Mouse (Mus musculus) T-helper 1 cell (primary cell): ENCODE results near the gene Ablim2.

Experiments
- in situ Hi-C: fragments of 300-600 bp; cut with MboI, MseI; formaldehyde crosslinking; loops from one replicate; pipeline ENCODE4 v1.15.1; 2025; ENCODE audit warnings: high pct_unique_total_duplicates

Gene Ablim2

GRCm38 (mm10) chr5:35907633-35908426 lies 150.2 kb downstream of the Ablim2 start:
- in situ Hi-C loops, result no loop called here

- in situ Hi-C loops, result no loop called here
Measured at GRCm38 (mm10) chr5:35908626-35909443, 151.2 kb downstream of the Ablim2 start.

GRCm38 (mm10) chr5:35915629-35916300 lies 158.1 kb downstream of the Ablim2 start:
- in situ Hi-C loops, result no loop called here

- in situ Hi-C loops, result no loop called here
Measured at GRCm38 (mm10) chr5:35916666-35917065, 159.0 kb downstream of the Ablim2 start.

GRCm38 (mm10) chr5:35918387-35918786 lies 160.7 kb downstream of the Ablim2 start:
- in situ Hi-C loops, result no loop called here

GRCm38 (mm10) chr5:35920076-35920475 lies 162.4 kb downstream of the Ablim2 start:
- in situ Hi-C loops, result no loop called here

- in situ Hi-C loops, result no loop called here
Measured at GRCm38 (mm10) chr5:35920557-35920956, 162.9 kb downstream of the Ablim2 start.

- in situ Hi-C loops, result no loop called here
Measured at GRCm38 (mm10) chr5:35921141-35921540, 163.5 kb downstream of the Ablim2 start.

GRCm38 (mm10) chr5:35921595-35922254 lies 164.0 kb downstream of the Ablim2 start:
- in situ Hi-C loops, result no loop called here

GRCm38 (mm10) chr5:35923448-35923847 lies 165.8 kb downstream of the Ablim2 start:
- in situ Hi-C loops, result no loop called here

GRCm38 (mm10) chr5:35925171-35925634 lies 167.5 kb downstream of the Ablim2 start:
- in situ Hi-C loops, result no loop called here

- in situ Hi-C loops, result no loop called here
Measured at GRCm38 (mm10) chr5:35926511-35926910, 168.8 kb downstream of the Ablim2 start.

- in situ Hi-C loops, result no loop called here
Measured at GRCm38 (mm10) chr5:35931296-35931695, 173.6 kb downstream of the Ablim2 start.

- in situ Hi-C loops, result no loop called here
Measured at GRCm38 (mm10) chr5:35933059-35933458, 175.4 kb downstream of the Ablim2 start.
